Mouse (Mus musculus) spleen, adult 2 months (tissue): ENCODE results near the gene Pde6b.

Experiments used
- CTCF ChIP-seq: fragments of 200-500 bp; IDR thresholded peaks from 2 replicates; pipeline ENCODE4 v1.5.1; 2011; ENCODE audit warnings: mild to moderate bottlenecking, inconsistent platforms; ENCODE audit not compliant: insufficient read depth, insufficient read length, insufficient replicate concordance; ENCODE audit errors: extremely low read depth
- POLR2A ChIP-seq: fragments of 200-500 bp; IDR thresholded peaks from 2 replicates; pipeline ENCODE4 v1.6.1; 2011; ENCODE audit warnings: low read depth, low read length, inconsistent platforms

GRCm38 (mm10) chr5:108454094-108454493 is 65.9 kb downstream of the Pde6b start:
- TF ChIP-seq CTCF (no peak), POLR2A (no peak)
